Mouse (Mus musculus) stomach, embryonic 14.5 days (tissue): Measurements from ENCODE around the gene Trim31. TPM values are rescaled to one million over a fixed set of nuclear protein-coding genes. Genes with fewer than 3 reads are reported as not detected.
"Not testable (repeated sequence)": the region's sequence is repeated elsewhere in the genome, so short reads cannot be mapped to it uniquely, and the experiment has no call there.

Source experiments
- ATAC-seq: fragments of 200-750 bp; cut with Nextera tagmentation; 2 replicates; pipeline ENCODE4 v1.8.0; 2017; ENCODE audit warnings: low read depth, moderate TSS enrichment; ENCODE audit not compliant: insufficient number of reproducible peaks, insufficient read depth, low FRiP score
- H3K27ac ChIP-seq: fragments of 300-500 bp; sonication (generic); 2 replicates; pipeline ENCODE4 v1.5.1; 2014; ENCODE audit warnings: mild to moderate bottlenecking, low read length, moderate library complexity, mixed read lengths
- H3K27me3 ChIP-seq: fragments of 300-500 bp; sonication (generic); 2 replicates; pipeline ENCODE4 v1.6.1; 2014; ENCODE audit warnings: low read length, control low read depth, mixed read lengths; ENCODE audit not compliant: control insufficient read depth, insufficient read depth
- H3K36me3 ChIP-seq: fragments of 300-500 bp; sonication (generic); 2 replicates; pipeline ENCODE4 v1.6.1; 2014; ENCODE audit warnings: mild to moderate bottlenecking, control low read depth, low read length, moderate library complexity, mixed read lengths; ENCODE audit not compliant: control insufficient read depth, insufficient read depth
- H3K4me1 ChIP-seq: fragments of 300-500 bp; sonication (generic); 2 replicates; pipeline ENCODE4 v1.6.1; 2014; ENCODE audit warnings: low read length, control low read depth, mixed read lengths; ENCODE audit not compliant: control insufficient read depth, insufficient read depth
- H3K4me2 ChIP-seq: fragments of 300-500 bp; sonication (generic); replicated peaks from 2 replicates; pipeline ENCODE4 v1.6.1; 2014; ENCODE audit warnings: low read depth, low read length, control low read depth
- H3K4me3 ChIP-seq: fragments of 300-500 bp; sonication (generic); 2 replicates; pipeline ENCODE4 v1.5.1; 2014; ENCODE audit warnings: low read depth, low read length, control low read depth
- H3K9ac ChIP-seq: fragments of 300-500 bp; sonication (generic); replicated peaks from 2 replicates; pipeline ENCODE4 v1.6.1; 2014; ENCODE audit warnings: low read depth, mild to moderate bottlenecking, control low read depth, low read length, moderate library complexity, mixed read lengths
- H3K9me3 ChIP-seq: fragments of 300-500 bp; sonication (generic); 2 replicates; pipeline ENCODE4 v1.6.1; 2016; ENCODE audit warnings: low read depth, low read length, control low read depth; ENCODE audit not compliant: control insufficient read depth
- WGBS: fragments of 180-500 bp; shearing (Covaris S2); extraction: QIAGEN DNeasy Blood & Tissue Kit; methylation state at CpG from one replicate; pipeline ENCODE4 v1.1.7; 2014; 5-methylcytosine and 5-hydroxymethylcytosine counted together
- polyA plus RNA-seq: library from polyadenylated mRNA; unstranded; fragments of >200 nt; fragmentation: Nextera tagmentation; extraction: Ambion mirVana; gene quantifications from 2 replicates; pipeline ENCODE4 v1.2.1, GENCODE M21; 2014

Trim31 gene
- polyA plus RNA-seq, 1 experiment from 2014 or later: 1.3 TPM

GRCm38 (mm10) chr17:36890073-36890903 is 7.6 kb upstream of the Trim31 start, which contains the start of gene Trim40:
Gene Trim40 (minus strand): TSS chr17:36890123.
- no peak for ATAC-seq
- Histone ChIP-seq H3K4me2 (no peak within 1 kb of the TSS), H3K4me3 (no peak within 1 kb of the TSS), H3K27me3 (no peaks in the 10 kb centered on the region), H3K27ac (no peak within 1 kb of the TSS), H3K36me3 (no peaks in the 10 kb centered on the region), H3K9me3 (no peaks in the 10 kb centered on the region), H3K4me1 (no peaks in the 10 kb centered on the region), H3K9ac (no peak within 1 kb of the TSS)
- WGBS: 85% methylated on average over 5 of the region's 5 CpGs

DNA sequence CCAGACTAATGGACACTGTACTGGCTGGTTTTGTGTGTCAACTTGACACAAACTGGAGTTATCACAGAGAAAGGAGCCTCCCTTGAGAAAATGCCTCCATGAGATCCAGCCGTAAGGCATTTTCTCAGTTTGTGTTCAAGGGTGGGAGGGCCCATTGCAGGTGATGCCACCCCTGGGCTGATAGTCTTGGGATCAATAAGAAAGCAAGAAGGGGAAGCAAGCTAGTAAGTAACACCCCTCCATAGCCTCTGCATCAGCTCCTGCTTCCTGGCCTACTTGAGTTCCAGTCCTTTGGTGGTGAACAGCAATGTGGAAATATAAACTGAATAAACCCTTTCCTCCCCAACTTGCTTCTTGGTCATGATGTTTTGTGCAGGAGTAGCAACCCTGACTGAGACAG is 6.4 kb upstream of the Trim31 start:
- H3K36me3 ChIP-seq, ATAC-seq, H3K9ac ChIP-seq, H3K4me1 ChIP-seq, H3K27ac ChIP-seq, H3K27me3 ChIP-seq, H3K9me3 ChIP-seq, H3K4me3 ChIP-seq, H3K4me2 ChIP-seq: not testable (repeated sequence)
- 85% methylated on average over 1 of the region's 1 CpGs for WGBS

DNA sequence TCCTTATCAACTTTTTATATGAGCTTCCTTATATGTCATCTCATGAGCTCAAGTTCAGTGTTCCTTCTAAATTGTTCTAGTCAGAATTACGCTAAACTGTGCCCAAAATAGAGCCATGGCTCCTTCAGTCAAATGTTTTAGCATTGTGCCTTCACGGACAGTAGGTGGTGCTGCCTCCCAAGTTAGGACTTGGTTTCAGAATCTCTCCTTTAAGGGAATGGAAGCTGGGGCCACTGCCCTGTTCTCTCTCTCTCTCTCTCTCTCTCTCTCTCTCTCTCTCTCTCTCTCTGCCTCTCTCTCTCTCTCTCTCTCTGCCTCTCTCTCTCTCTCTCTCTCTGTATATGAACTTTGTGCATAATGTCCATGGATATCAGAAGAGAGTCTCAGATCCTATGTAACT is 5.6 kb upstream of the Trim31 start:
- no peaks in the 10 kb centered on the region for H3K36me3 ChIP-seq
- no peak overlapping the region for H3K4me3 ChIP-seq
- WGBS: 4% methylated on average over 2 of the region's 2 CpGs
- no peak overlapping the region for H3K27ac ChIP-seq
- ATAC-seq: no peak
- no peak overlapping the region for H3K9ac ChIP-seq
- H3K4me1 ChIP-seq: no peaks in the 10 kb centered on the region
- H3K27me3 ChIP-seq: no peaks in the 10 kb centered on the region
- no peaks in the 10 kb centered on the region for H3K9me3 ChIP-seq
- H3K4me2 ChIP-seq: no peak overlapping the region

DNA sequence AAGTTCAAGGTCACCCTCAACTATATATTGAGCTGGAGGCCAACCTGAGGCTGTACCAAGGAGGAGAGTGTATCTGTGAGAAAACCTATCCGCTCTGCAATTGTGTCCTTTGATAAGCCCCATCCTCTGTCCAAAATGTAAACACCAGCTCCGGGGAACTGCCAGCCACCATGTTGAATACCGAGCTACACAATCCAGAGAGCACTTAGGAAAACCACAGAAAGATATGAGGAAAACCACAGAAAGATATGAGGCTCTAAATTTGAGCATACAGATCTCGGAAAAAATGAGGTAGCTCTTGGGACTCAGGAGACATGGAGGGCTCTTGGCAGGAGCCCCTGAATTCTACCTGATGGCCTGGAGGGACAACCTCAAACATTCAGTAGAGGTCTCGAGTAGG is 4.5 kb upstream of the Trim31 start:
- H3K9ac ChIP-seq: no peak overlapping the region
- WGBS: 55% methylated on average over 5 of the region's 5 CpGs
- H3K4me2 ChIP-seq: no peak overlapping the region
- no peak for ATAC-seq
- no peaks in the 10 kb centered on the region for H3K4me1 ChIP-seq
- no peak overlapping the region for H3K27ac ChIP-seq
- H3K4me3 ChIP-seq: no peak overlapping the region
- H3K9me3 ChIP-seq: no peaks in the 10 kb centered on the region
- no peaks in the 10 kb centered on the region for H3K27me3 ChIP-seq
- H3K36me3 ChIP-seq: no peaks in the 10 kb centered on the region

GRCm38 (mm10) chr17:36896583-36896982 is 1.3 kb upstream of the Trim31 start:
- H3K4me1 ChIP-seq: no peaks in the 10 kb centered on the region
- no peak for ATAC-seq
- H3K36me3 ChIP-seq: no peaks in the 10 kb centered on the region
- WGBS: 93% methylated on average over 1 of the region's 1 CpGs
- no peak overlapping the region for H3K9ac ChIP-seq
- H3K4me2 ChIP-seq: no peak overlapping the region
- no peaks in the 10 kb centered on the region for H3K27me3 ChIP-seq
- H3K9me3 ChIP-seq: no peaks in the 10 kb centered on the region
- H3K4me3 ChIP-seq: no peak overlapping the region
- H3K27ac ChIP-seq: no peak overlapping the region

DNA sequence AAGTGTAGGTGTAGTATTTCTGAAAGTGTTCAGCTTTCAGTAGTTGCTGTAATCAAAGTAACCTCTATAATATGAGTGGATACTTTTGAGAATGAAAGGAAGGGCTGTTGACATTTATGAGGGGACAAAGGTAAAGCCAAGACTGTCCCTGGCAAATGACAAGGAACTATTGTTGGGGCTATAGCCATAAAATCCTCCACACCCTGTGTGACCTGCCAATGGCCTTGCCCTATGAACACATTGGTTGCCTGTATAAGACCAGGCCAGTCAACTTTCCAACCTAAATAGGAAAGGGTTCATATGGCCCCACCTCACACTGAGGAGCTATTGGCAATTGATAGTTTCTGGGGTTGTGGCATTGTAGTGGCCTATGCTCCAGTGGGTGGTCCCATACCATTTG is 853 bp upstream of the Trim31 start:
- Histone ChIP-seq H3K4me3 (no peak overlapping the region), H3K4me2 (no peak overlapping the region), H3K36me3 (no peaks in the 10 kb centered on the region), H3K27me3 (no peaks in the 10 kb centered on the region), H3K9ac (no peak overlapping the region), H3K4me1 (no peaks in the 10 kb centered on the region), H3K9me3 (no peaks in the 10 kb centered on the region), H3K27ac (no peak overlapping the region)
- ATAC-seq: no peak

DNA sequence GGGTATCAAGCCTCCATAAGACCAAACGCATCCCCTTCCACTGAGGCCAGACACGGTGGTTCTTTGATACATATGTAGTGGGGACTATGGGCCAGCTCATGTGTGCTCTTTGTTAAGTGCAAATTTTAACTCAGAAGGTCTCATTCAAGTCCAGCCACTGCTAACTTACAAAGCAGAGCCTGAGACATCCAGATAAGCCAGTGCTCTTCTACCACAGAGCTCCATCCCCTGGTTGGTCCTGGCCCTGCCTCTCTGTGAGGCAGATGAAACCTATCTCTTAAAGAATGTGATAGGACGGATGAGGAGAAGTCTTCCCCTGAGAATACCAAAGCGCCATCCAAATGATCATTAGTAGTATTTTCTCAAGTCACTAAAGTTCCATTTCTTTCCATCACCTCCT is 1.5 kb downstream of the Trim31 start:
- Histone ChIP-seq H3K27me3 (no peaks in the 10 kb centered on the region), H3K4me1 (no peaks in the 10 kb centered on the region), H3K27ac (no peak overlapping the region), H3K9ac (no peak overlapping the region), H3K9me3 (no peaks in the 10 kb centered on the region), H3K4me2 (no peak overlapping the region), H3K4me3 (no peak overlapping the region), H3K36me3 (no peaks in the 10 kb centered on the region)
- no peak for ATAC-seq
- WGBS: 83% methylated on average over 4 of the region's 4 CpGs

- Histone ChIP-seq H3K4me3 (no peak overlapping the region), H3K4me2 (no peak overlapping the region), H3K27me3 (no peaks in the 10 kb centered on the region), H3K9me3 (no peaks in the 10 kb centered on the region), H3K9ac (no peak overlapping the region), H3K4me1 (no peaks in the 10 kb centered on the region), H3K36me3 (no peaks in the 10 kb centered on the region), H3K27ac (no peak overlapping the region)
- no peak for ATAC-seq
- WGBS: 78% methylated on average over 5 of the region's 5 CpGs
Measured at GRCm38 (mm10) chr17:36900001-36900400, 2.1 kb downstream of the Trim31 start.

GRCm38 (mm10) chr17:36900691-36901090 is 2.8 kb downstream of the Trim31 start:
- no peak overlapping the region for H3K4me2 ChIP-seq
- ATAC-seq: no peak

More at GRCm38 (mm10) chr17:36900691-36901090, 2.8 kb downstream of the Trim31 start:
- Histone ChIP-seq H3K4me3 (no peak overlapping the region), H3K4me1 (no peaks in the 10 kb centered on the region), H3K27me3 (no peaks in the 10 kb centered on the region), H3K9ac (no peak overlapping the region), H3K27ac (no peak overlapping the region), H3K36me3 (no peaks in the 10 kb centered on the region), H3K9me3 (no peaks in the 10 kb centered on the region)
- WGBS: 27% methylated on average over 1 of the region's 1 CpGs
